Comparison of ENCODE assay signal across 8 mouse cellular contexts in the genomic region with DNA sequence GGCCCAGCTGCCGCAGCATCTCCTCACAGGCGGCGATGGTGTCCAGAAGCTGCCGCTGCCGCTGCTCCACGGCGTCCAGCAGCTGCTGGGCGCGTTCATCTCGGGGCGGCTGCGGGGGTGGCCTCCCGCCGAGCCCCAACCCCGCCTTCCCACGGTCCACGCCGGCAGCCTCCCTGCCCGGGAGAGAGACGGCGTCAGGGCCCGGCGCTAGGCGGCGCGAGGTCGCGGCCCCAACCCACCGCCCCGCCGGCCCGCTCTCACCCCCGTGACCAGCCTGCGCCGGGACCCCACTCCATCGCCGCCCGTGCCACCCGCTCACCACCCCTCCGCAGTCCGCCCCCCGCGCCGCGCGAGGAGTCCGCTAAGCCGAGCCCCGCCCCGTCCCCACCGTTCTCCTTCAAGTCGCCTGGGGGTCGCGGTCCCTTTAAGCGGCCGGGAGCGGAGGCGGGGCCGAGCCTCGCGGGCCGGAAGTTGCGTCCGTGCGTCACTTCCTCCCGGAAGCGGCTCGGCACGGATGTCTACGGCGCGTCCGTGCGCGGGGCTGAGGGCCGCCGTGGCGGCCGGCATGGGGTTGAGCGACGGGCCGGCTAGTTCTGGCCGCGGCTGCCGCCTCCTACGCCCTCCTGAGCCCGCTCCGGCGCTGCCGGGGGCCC. TPM values are rescaled to one million over a fixed set of nuclear protein-coding genes. Genes with fewer than 3 reads are reported as not detected.
DNase-seq lines count a peak whose midpoint lies in the region; ATAC-seq lines count a peak whose summit lies in the region.

A gene (plus strand): TSS at position 419 of the 653 bp plus-strand sequence.

- H3K9me3 ChIP-seq in megakaryocyte, embryonic 14.5 days = no peaks in the 10 kb centered on the region

- H3K4me1 ChIP-seq in megakaryocyte, embryonic 14.5 days = peaks cover 63% of the 10 kb centered on the region

- peak; percentile 97 for DNase-seq in ZHBTc4 (ENCODE audit: low read depth, low spot score)
- DNase-seq in gastrocnemius, adult 8-10 months (ENCODE audit: low spot score in 2 of 2) = peak; percentile 88 to 91
- DNase-seq in hindlimb bud, embryonic 11.5 days (ENCODE audit: extremely low spot score, low read depth, low spot score) = peak; percentile 50
- peak; percentile 82 to 93 for DNase-seq in left cerebral cortex, adult 8-10 months (ENCODE audit: low spot score in 2 of 2)
- peak; percentile 96 for DNase-seq in right cerebral cortex, postnatal 10 days (ENCODE audit: low spot score in 2 of 2)
- DNase-seq in urinary bladder, postnatal 25 days (ENCODE audit: low spot score) = peak; percentile 93

- H3K27me3 ChIP-seq in megakaryocyte, embryonic 14.5 days (replicated peaks) = no peaks in the 10 kb centered on the region

- peak within 1 kb of the TSS; percentile 96 for H3K4me3 ChIP-seq in megakaryocyte, embryonic 14.5 days (replicated peaks)

- peaks cover 57% of the 10 kb centered on the region for H3K36me3 ChIP-seq in megakaryocyte, embryonic 14.5 days (replicated peaks; ENCODE audit: low read length)

- peak; percentile 76 for ATAC-seq in common myeloid progenitor, adult 5-6 weeks (replicated peaks; ENCODE audit: low read depth, poor library complexity, severe bottlenecking)

RNA-seq across cellular contexts. Expression of the gene that starts here (rescaled TPM):
- 33.4 and 55.0 TPM in 2 replicates for total RNA-seq in common myeloid progenitor, adult 5-6 weeks (2017)
- 10 to 100 TPM; 10.4 to 15.0 (median 12.0) TPM for total RNA-seq in gastrocnemius, adult 8-10 months (2022)
- 10 to 100 TPM; 30.5 to 41.1 (median 38.8) TPM for total RNA-seq in left cerebral cortex, adult 8-10 months (2022)
- 13.4 and 15.0 TPM in 2 replicates for polyA plus RNA-seq in megakaryocyte, embryonic 14.5 days (2012; ENCODE audit: insufficient read depth, low replicate concordance)

Comparison
In these comparisons a context has a peak if more than half of its experiments do, and no peak if none do; other contexts are left out.
1. Peak in every context shown above with its lines: DNase-seq, ATAC-seq and H3K4me3 ChIP-seq.